Mouse (Mus musculus) spleen, adult 2 months (tissue): ENCODE measurements at regions not wholly inside any gene's neighbourhood (a gene's known extent, or its start where the extent isn't known, plus 50 kb on each side); places are given as distances from the start of the nearest gene placed in this dataset.

Experiments
- DNase-seq, 2 experiments: peaks; one replicate each; pipeline versions ENCODE4 v3.0.0 to v3.0.0-alpha.2; 2012 to 2021; ENCODE audit warnings: low spot score in 2 of 2, low read depth in 1 of 2
- H3K27ac ChIP-seq: fragments of 200-500 bp; 2 replicates; pipeline ENCODE4 v1.5.1; 2012; ENCODE audit warnings: low read length, inconsistent platforms; ENCODE audit not compliant: insufficient read depth
- H3K27me3 ChIP-seq: fragments of 200-500 bp; 2 replicates; pipeline ENCODE4 v1.6.1; 2012; ENCODE audit warnings: mild to moderate bottlenecking, moderate library complexity, low read length, inconsistent platforms; ENCODE audit not compliant: control insufficient read depth, insufficient read depth
- H3K36me3 ChIP-seq: fragments of 200-500 bp; 2 replicates; pipeline ENCODE4 v1.6.1; 2012; ENCODE audit warnings: mild to moderate bottlenecking, low read length, inconsistent platforms; ENCODE audit not compliant: control insufficient read depth, insufficient read depth
- H3K4me1 ChIP-seq: fragments of 200-500 bp; 2 replicates; pipeline ENCODE4 v1.6.1; 2011; ENCODE audit warnings: inconsistent platforms; ENCODE audit not compliant: control insufficient read depth, insufficient read depth, insufficient read length
- H3K4me3 ChIP-seq: fragments of 200-500 bp; 2 replicates; pipeline ENCODE4 v1.5.1; 2011; ENCODE audit warnings: mild to moderate bottlenecking, inconsistent platforms; ENCODE audit not compliant: insufficient read depth, insufficient read length; ENCODE audit errors: extremely low read depth
- CTCF ChIP-seq: fragments of 200-500 bp; IDR thresholded peaks from 2 replicates; pipeline ENCODE4 v1.5.1; 2011; ENCODE audit warnings: mild to moderate bottlenecking, inconsistent platforms; ENCODE audit not compliant: insufficient read depth, insufficient read length, insufficient replicate concordance; ENCODE audit errors: extremely low read depth
- POLR2A ChIP-seq: fragments of 200-500 bp; IDR thresholded peaks from 2 replicates; pipeline ENCODE4 v1.6.1; 2011; ENCODE audit warnings: low read depth, low read length, inconsistent platforms
- WGBS: fragments of 180-500 bp; shearing (Covaris S2); methylation state at CpG from one replicate; pipeline ENCODE4 v1.1.7; 2018; 5-methylcytosine and 5-hydroxymethylcytosine counted together

DNA sequence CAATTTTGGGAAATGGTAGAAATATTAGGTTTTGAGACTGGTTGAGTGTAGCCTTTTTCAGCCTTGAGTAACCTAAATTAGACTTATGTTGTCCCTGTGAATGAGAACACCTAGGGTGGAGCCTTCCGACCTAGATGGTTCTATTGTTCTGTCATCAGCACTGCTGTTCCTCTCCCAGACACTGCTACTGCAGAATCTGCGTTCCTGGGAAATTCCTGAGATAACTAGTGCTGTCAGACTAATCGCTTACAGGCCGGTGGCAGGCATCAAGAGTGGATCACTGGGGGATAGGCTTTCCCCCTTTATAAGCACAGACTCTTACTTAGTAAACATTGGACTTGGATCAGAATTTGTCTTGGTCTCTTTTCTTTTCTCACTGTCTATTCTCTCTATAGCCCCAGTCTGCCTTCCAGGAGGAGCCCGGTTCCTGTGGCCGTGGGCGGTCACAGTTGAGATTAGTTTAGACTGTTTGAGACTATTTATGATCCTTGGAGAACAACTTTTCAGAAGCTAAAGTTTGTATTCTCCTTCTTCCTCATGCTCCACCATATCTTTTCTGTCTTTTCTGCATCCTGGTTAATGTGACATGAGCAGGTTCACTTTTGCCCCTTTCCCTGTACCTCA lies 596.0 kb upstream of the Slc39a10 start:
- H3K27ac ChIP-seq: no peak overlapping the region
- no peaks in the 10 kb centered on the region for H3K4me1 ChIP-seq
- no peaks in the 10 kb centered on the region for H3K36me3 ChIP-seq
- H3K4me3 ChIP-seq: no peak overlapping the region
- DNase-seq: no peak
- H3K27me3 ChIP-seq: no peaks in the 10 kb centered on the region
- WGBS: 87% methylated on average over 7 of the region's 7 CpGs
- no peak for TF ChIP-seq POLR2A
- TF ChIP-seq CTCF: no peak

DNA sequence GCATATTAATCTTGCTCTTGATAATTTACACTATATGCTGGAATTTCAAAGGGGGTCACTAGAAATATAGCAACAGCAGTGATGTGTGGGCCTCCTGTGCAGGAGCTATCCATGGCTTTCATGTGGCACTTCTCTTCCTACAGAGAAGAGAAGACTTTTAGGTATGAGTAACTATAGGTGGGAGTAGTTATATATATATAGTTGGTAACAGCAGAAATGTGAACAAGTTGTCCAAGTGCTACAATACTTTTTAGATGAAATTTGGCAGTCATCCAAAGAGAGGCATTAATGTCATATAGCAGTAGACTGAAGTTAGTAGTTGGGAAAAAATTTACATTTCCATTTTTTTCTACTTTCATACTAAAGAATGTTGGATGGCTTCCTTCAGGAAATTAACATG lies 593.4 kb upstream of the Slc39a10 start:
- H3K27me3 ChIP-seq: no peaks in the 10 kb centered on the region
- H3K36me3 ChIP-seq: no peaks in the 10 kb centered on the region
- no peak overlapping the region for H3K27ac ChIP-seq
- TF ChIP-seq POLR2A: no peak
- no peak for TF ChIP-seq CTCF
- DNase-seq: no peak
- no peaks in the 10 kb centered on the region for H3K4me1 ChIP-seq
- no peak overlapping the region for H3K4me3 ChIP-seq

GRCm38 (mm10) chr1:47479059-47479458 lies 586.4 kb upstream of the Slc39a10 start:
- 66% methylated on average over 1 of the region's 1 CpGs for WGBS
- Histone ChIP-seq H3K36me3 (no peaks in the 10 kb centered on the region), H3K4me3 (no peak overlapping the region), H3K27me3 (no peaks in the 10 kb centered on the region), H3K4me1 (no peaks in the 10 kb centered on the region), H3K27ac (no peak overlapping the region)
- TF ChIP-seq CTCF (no peak), POLR2A (no peak)
- no peak for DNase-seq

DNA sequence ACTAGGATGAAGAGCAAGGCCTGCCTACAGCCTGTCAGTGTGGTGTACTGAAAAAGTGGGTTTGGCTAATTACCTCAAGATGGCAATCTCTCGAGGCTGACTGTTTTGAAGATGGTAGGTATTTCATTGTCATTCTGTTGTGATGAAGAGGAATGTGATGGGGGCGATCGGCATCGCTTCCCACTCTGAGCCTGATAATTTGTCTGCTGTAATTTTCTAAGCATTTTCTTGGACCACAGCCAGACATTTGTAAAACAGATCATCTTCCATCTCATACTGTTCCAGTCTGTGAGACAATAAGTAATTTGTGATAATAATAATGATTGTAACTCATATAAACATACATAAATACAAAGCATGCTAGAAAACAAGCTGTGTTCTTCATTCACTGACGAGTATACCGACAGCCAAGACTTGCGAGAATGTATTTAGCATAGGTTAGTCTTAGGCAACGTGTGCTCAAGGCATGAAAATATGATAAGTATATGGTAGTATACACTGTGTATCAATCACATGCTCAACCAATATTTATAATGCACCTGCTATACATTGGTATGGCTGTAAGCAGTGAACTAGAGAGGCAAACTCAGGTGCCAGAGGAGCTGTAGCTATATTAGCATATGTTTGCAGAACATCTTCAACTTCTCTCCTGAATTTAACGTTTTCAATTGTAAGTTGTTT lies 574.1 kb upstream of the Slc39a10 start:
- no peak overlapping the region; the same call in 1 of the 2 replicates for H3K4me3 ChIP-seq
- TF ChIP-seq POLR2A (no peak), CTCF (no peak)
- no peaks in the 10 kb centered on the region for H3K27me3 ChIP-seq
- WGBS: 87% methylated on average over 9 of the region's 9 CpGs
- H3K4me1 ChIP-seq: no peaks in the 10 kb centered on the region
- H3K36me3 ChIP-seq: no peaks in the 10 kb centered on the region
- no peak for DNase-seq
- no peak overlapping the region for H3K27ac ChIP-seq

GRCm38 (mm10) chr1:47448737-47449489 lies 556.3 kb upstream of the Slc39a10 start:
- H3K4me3 ChIP-seq: no peak overlapping the region
- no peak for DNase-seq
- H3K36me3 ChIP-seq: no peaks in the 10 kb centered on the region
- H3K27ac ChIP-seq: no peak overlapping the region
- H3K4me1 ChIP-seq: no peaks in the 10 kb centered on the region
- TF ChIP-seq POLR2A (no peak), CTCF (no peak)
- 78% methylated on average over 6 of the region's 6 CpGs for WGBS
- H3K27me3 ChIP-seq: no peaks in the 10 kb centered on the region

DNA sequence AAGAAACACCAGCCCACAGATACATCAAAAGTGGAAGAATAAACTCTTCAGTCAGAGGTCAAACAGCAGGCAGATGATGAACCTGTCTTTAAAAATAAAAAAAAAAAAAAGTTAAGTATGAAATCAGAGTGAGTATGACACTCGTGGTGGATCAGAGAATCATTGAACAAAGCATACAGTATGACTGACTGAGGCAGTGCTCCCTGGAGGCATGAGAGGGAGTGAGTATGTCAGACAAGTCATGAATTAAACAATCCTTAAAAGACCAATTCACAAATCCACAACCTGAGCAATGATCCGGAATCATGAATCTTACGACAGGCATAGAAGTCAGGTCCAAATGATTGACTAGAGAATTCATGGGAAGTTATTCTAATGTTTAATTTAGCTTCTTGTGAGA lies 555.4 kb upstream of the Slc39a10 start:
- Histone ChIP-seq H3K4me1 (no peaks in the 10 kb centered on the region), H3K4me3 (no peak overlapping the region), H3K27me3 (no peaks in the 10 kb centered on the region), H3K27ac (no peak overlapping the region), H3K36me3 (no peaks in the 10 kb centered on the region)
- WGBS: 90% methylated on average over 3 of the region's 3 CpGs
- no peak for TF ChIP-seq CTCF
- no peak for TF ChIP-seq POLR2A
- DNase-seq: no peak

DNA sequence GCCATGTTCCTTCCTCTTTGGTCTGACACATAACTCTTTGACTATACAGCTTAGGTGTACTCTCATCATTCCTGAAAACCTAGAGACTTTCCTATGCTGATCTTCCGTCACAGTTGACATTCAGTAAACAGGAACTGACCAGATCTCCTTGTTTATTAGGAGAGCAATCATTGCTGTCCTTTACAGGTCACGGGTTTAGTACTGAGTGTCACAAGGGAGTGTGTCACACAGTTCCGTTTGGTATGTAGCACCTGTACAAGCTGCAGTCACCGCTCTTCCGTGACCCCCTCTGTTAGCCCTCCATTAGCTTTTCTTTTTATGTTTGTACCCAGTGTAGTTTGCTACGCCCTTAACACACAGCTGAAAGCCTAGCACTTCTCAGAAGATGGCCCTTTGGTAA lies 553.4 kb upstream of the Slc39a10 start:
- H3K36me3 ChIP-seq: no peaks in the 10 kb centered on the region
- H3K27ac ChIP-seq: no peak overlapping the region
- no peak for DNase-seq
- TF ChIP-seq CTCF: no peak
- TF ChIP-seq POLR2A: no peak
- no peaks in the 10 kb centered on the region for H3K4me1 ChIP-seq
- H3K27me3 ChIP-seq: no peaks in the 10 kb centered on the region
- WGBS: 41% methylated on average over 6 of the region's 6 CpGs
- H3K4me3 ChIP-seq: no peak overlapping the region
